Mouse (Mus musculus) layer of hippocampus, postnatal 10 days (tissue): ENCODE data around the gene Tmem186. TPM values are rescaled to one million over a fixed set of nuclear protein-coding genes. Genes with fewer than 3 reads are reported as not detected.

Source experiments
- DNase-seq, 2 experiments: peaks; one replicate each; pipeline ENCODE4 v3.0.0; 2021; ENCODE audit warnings: low spot score in 2 of 2
- total RNA-seq, 2 experiments: library from RNA; stranded (reverse); gene quantifications; 2 replicates each; pipeline ENCODE4 v1.2.3; 2021

Tmem186 gene
- total RNA-seq, 2 experiments from 2014 or later, result 10.9 to 11.1 TPM

- DNase-seq, result no peak
Observed at GRCm38 (mm10) chr16:8667814-8668213, 30.3 kb upstream of the Tmem186 start.

GRCm38 (mm10) chr16:8667261-8667660 is 29.7 kb upstream of the Tmem186 start:
- no peak for DNase-seq

DNA sequence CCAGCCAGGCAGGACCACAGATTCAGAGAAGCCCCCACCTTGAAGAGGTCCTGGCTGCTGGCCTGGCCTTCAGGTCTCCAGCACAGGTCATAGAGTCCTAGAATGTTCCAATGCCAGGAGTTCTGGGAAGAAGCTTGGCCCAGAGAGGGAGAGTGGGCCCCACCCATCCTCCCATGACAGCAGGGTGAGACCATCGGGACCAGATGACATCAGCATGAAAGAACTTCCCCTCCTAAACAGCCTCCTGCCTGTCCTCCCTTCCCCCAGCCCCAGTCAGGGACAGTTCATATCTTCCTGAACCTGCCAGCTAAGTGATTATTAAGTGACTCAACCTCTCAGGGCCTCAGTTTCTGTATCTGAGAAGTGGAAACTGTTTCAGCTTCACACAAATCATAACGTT is 28.9 kb upstream of the Tmem186 start:
- no peak for DNase-seq

DNA sequence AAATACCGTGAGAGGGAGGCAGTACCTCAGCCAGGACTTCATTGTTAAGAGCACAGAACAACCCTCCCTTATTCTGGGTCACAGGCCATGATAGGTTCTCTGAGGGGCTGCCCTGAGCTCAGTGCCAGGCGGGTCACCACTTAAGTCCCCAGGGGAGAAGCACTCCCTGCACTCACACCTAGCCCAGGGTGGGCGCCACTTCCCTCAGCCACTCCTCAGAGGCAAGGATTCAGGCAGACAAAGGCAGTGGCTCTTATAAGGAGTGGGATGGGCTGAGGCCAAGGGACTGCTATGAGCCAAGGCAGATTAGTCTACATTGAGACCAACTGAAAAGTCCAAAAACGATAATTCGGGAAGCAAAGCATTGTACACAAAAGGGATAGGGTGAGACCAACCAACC is 27.9 kb upstream of the Tmem186 start:
- DNase-seq, result no peak

GRCm38 (mm10) chr16:8663606-8664539 is 26.4 kb upstream of the Tmem186 start:
- DNase-seq, result peak; percentile 42 to 59

GRCm38 (mm10) chr16:8663022-8663421 is 25.5 kb upstream of the Tmem186 start:
- DNase-seq, result no peak

DNA sequence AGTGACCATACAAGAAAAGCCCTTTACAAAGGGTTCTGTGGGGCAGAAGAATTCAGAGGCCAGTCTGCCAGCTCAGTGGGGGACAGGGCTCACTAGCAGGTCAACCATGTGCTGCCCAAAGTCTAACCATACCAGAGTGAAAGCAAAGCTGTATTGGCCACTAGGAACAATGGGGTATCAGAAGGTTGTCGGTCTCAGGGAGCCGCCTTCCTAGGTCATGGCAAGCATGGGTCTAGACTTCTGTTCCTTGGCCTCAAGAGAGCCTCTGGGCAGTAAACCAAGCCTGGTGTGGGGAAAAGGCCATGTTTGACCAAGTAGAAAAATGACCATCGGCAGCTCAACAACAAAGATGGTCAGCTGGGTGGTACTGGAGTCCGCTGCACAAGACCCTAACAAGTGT is 21.3 kb upstream of the Tmem186 start:
- DNase-seq, result no peak

DNA sequence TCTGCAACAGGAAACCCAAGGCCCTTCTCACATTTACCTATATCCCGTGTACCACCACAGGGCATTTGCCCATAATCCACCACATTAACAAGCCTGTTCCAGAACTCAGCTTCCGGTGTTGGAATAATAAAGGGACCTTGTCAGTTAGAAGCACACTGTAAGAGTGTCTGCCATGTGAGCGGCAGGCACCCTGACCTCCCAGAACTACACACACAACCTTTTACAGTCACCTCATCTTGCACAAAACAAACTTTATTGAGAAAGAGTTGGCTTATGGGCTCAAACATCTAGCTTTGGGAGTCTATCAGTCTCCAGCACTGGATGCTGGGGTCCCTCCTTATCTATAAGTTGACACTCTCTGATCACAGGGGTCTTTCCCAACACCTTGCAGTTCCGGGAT is 20.8 kb upstream of the Tmem186 start:
- no peak for DNase-seq

DNA sequence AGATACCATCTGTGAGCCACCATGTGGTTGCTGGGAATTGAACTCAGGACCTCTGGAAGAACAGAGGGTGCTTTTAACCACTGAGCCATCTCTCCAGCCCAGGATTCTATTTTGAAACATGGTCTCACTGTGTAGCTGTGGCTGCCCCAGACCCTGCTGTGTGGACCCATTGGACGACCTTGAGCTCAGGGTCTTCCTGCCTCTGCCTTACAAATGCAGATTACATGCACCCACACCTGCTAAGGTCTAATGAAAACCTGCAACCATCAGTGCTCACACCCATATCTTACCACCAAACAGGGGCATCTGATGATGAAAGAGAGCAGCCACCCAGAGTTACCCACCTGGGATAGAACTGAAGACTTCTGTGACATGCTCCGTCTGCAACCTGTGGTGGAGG is 18.7 kb upstream of the Tmem186 start:
- DNase-seq, result no peak

GRCm38 (mm10) chr16:8655599-8655998 is 18.1 kb upstream of the Tmem186 start:
- DNase-seq, result no peak

DNA sequence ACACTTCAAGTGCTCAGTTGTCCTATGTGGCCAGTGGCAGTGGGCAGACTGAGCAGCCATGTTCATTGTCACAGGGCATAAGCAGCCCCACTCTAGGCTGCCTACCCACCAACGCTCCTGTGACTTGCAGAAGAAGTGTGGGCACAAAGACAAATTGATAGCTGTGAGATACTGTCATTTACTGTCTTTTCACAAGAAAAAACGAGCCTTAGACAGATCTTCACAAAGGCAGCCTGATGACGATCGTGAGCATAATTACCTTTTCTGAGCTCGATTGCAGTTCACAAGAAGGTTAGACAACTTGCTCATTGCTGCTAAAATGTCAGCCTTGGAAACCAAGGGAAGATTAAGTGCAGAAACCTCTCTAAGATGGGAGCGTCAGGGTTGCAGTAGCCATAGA is 17.6 kb upstream of the Tmem186 start:
- no peak for DNase-seq

- DNase-seq, result no peak
Observed at GRCm38 (mm10) chr16:8650007-8650406, 12.5 kb upstream of the Tmem186 start.

- no peak for DNase-seq
Observed at GRCm38 (mm10) chr16:8645546-8645945, 8.0 kb upstream of the Tmem186 start.

GRCm38 (mm10) chr16:8643855-8644254 is 6.3 kb upstream of the Tmem186 start:
- DNase-seq, result peak; percentile 44 to 47

- DNase-seq, result no peak
Observed at GRCm38 (mm10) chr16:8639466-8640191, 2.1 kb upstream of the Tmem186 start.

- DNase-seq, result no peak
Observed at GRCm38 (mm10) chr16:8638131-8638530, 619 bp upstream of the Tmem186 start.

DNA sequence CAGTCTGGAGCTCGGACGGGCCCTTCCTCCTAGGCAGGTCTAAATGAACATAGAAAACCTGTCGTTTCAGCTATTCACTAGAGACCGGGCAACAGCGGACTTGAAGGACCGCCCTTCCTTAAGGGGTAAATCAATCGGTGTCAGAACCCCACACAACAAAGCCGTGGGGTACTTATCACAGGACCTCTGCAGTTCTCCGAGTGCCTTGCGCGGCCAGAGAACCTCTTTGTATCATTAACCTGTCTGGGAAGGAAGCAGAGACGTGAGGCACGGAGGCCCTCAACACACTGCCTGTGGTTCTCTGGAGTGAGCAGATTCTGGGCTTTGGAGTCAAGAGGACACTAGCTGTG is 670 bp downstream of the Tmem186 start:
- DNase-seq, result no peak

DNA sequence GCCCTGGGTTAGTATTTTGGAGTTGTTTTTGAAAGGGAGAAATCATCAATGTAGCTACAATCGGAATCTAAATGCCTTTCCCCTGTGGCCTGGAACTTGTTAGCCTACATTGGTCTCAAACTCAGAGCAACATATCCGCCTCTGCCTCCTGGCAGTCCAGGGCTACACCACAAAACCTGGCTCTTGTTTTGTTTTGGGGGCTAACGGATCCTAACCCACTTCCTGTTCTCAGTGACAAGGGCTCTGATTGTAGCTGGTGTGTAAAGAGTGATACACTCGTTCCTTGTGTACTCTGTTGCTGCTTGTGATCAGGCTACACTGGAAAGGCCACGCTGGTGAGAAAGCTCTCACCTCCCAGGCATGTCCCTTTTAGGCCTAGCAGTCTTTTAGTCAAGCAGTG is 6.1 kb downstream of the Tmem186 start:
- no peak for DNase-seq

GRCm38 (mm10) chr16:8630419-8630818 is 7.1 kb downstream of the Tmem186 start:
- no peak for DNase-seq

GRCm38 (mm10) chr16:8620315-8621115 is 17.0 kb downstream of the Tmem186 start:
- no peak for DNase-seq

- DNase-seq, result no peak
Observed at GRCm38 (mm10) chr16:8619659-8620314, 17.7 kb downstream of the Tmem186 start.
